Mouse (Mus musculus): ENCODE measurements around the gene Smarca2. TPM values are rescaled to one million over a fixed set of nuclear protein-coding genes. Genes with fewer than 3 reads are reported as not detected.
A peak's percentile ranks its signal among the peaks of the same experiment; 100 is the strongest.

Gene Smarca2
- polyA plus RNA-seq (2012; rRNA removed), result 136 and 145 TPM in 2 replicates

DNA sequence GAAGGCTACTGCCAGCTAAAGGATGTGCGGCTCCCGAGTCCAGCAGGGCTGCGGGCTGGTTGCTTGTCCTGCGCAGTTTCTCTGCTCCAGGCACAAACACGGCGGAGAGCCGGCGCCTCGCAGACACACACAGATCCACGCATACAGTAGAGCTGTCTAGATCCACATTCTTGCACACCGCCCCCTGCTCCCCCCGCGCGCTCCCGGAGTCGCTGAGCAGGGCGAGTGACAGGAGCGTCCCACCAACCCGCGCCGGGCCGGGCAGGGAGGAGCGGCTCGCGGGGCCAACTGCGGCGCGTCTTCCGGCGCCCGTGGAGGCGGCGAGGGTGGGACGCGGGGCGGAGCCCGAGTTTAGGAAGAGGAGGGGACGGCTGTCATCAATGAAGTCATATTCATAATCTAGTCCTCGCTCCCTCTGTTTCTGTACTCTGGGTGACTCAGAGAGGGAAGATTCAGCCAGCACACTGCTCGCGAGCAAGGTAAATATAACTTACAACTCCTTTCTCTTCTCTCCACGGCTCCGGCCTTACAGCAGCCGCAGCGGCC is at the start of gene Smarca2:
TSS of gene Smarca2 (plus strand) at position 296 of the 546 bp plus-strand sequence.
- H3K4me1 ChIP-seq (ENCODE audit: control insufficient read depth, insufficient read depth, low read length), result no peaks in the 10 kb centered on the region; the same call in 1 of the 2 replicates
- DNase-seq, result peak; percentile 97 to 99
- H3K27me3 ChIP-seq (ENCODE audit: control insufficient read depth, insufficient read depth, low read length), result no peaks in the 10 kb centered on the region
- TF ChIP-seq CTCF (IDR thresholded peaks at IDR 0.05; ENCODE audit: borderline replicate concordance, insufficient read depth, low read depth, low read length), result no peak
- peak; percentile 72 for TF ChIP-seq POLR2A (IDR thresholded peaks at IDR 0.05; ENCODE audit: borderline replicate concordance, insufficient read depth, low read length)
- peak within 1 kb of the TSS; percentile 97 for H3K27ac ChIP-seq (ENCODE audit: insufficient read depth, low read length)
- peak within 1 kb of the TSS; percentile 72 for H3K4me3 ChIP-seq (replicated peaks; ENCODE audit: insufficient read depth, low read depth, low read length)
- WGBS, result under 1% methylated on average over 45 of the region's 45 CpGs

DNA sequence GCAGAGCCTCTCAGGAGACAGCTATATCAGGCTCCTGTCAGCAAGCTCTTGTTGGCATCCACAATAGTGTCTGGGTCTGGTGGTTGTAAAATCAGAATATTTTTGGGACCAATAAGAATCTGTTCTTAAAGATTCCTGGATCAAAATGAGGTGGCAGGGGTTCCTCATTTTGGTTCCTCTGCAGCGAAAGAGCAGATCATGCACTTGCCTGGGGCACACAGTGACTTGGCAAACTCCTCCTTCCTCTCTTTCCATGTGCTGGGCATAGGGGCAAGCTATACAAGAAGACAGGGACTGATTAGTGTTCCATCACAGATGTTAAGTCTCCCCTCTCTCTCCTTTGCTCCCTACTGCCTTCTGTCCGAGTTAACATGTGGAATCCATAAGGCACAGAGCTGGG is 40.0 kb upstream of the Smarca2 start:
- DNase-seq, result no peak
- Histone ChIP-seq H3K27me3 (ENCODE audit: control insufficient read depth, insufficient read depth, low read length) (no peaks in the 10 kb centered on the region; the same call in 1 of the 2 replicates), H3K27ac (ENCODE audit: insufficient read depth, low read length) (no peak overlapping the region), H3K4me1 (ENCODE audit: control insufficient read depth, insufficient read depth, low read length) (no peaks in the 10 kb centered on the region), H3K4me3 (replicated peaks; ENCODE audit: insufficient read depth, low read depth, low read length) (no peak overlapping the region)
- no peak for TF ChIP-seq CTCF (IDR thresholded peaks at IDR 0.05; ENCODE audit: borderline replicate concordance, insufficient read depth, low read depth, low read length)
- no peak for TF ChIP-seq POLR2A (IDR thresholded peaks at IDR 0.05; ENCODE audit: borderline replicate concordance, insufficient read depth, low read length)
- 62% methylated on average over 2 of the region's 2 CpGs for WGBS

DNA sequence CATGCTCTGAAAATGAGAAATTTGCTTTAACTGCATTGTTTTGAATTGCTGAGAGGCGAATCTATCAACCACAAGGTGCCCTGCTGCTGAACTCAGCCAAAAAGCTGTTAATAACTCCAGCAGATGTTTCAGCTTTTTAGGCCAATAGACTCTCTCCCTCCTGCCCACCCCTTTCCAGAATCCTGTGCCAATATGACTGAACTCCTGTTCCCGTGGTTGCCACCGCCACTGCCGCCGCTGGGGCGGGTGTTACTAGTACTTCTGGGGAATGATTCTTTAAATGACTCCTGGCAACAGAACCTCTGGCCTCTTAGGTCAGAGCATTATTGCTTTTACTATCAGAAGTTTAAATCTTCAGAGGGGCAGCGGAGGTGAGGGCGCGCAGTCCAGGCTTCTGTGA is 38.7 kb upstream of the Smarca2 start:
- H3K4me3 ChIP-seq (replicated peaks; ENCODE audit: insufficient read depth, low read depth, low read length), result no peak overlapping the region

DNA sequence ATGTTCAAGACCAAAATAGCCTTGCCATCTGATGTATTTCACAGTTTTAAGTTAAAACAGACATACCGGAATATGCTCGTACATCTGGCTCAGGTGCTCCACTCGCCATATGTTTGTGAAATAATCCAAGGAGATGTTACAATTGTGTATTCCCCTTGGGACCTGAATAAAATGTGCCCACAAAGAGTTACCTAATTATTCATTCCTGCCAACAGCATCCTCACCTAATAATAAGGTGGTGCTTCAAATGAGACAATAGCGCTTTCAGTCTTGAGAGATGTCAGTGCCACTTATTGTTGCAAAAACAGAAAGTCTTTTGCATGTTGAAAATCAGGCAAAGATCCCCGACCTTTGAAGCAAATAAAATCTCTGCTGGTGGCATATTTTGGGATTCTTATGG is 36.6 kb upstream of the Smarca2 start:
- Histone ChIP-seq H3K27ac (ENCODE audit: insufficient read depth, low read length) (no peak overlapping the region), H3K4me3 (replicated peaks; ENCODE audit: insufficient read depth, low read depth, low read length) (no peak overlapping the region), H3K27me3 (ENCODE audit: control insufficient read depth, insufficient read depth, low read length) (no peaks in the 10 kb centered on the region; the same call in 1 of the 2 replicates), H3K4me1 (ENCODE audit: control insufficient read depth, insufficient read depth, low read length) (no peaks in the 10 kb centered on the region)
- 84% methylated on average over 5 of the region's 5 CpGs for WGBS
- TF ChIP-seq POLR2A (IDR thresholded peaks at IDR 0.05; ENCODE audit: borderline replicate concordance, insufficient read depth, low read length) (no peak), CTCF (IDR thresholded peaks at IDR 0.05; ENCODE audit: borderline replicate concordance, insufficient read depth, low read depth, low read length) (no peak)
- no peak for DNase-seq

More for the DNA sequence above, 38.7 kb upstream of the Smarca2 start:
- Histone ChIP-seq H3K27ac (ENCODE audit: insufficient read depth, low read length) (no peak overlapping the region), H3K4me1 (ENCODE audit: control insufficient read depth, insufficient read depth, low read length) (no peaks in the 10 kb centered on the region), H3K27me3 (ENCODE audit: control insufficient read depth, insufficient read depth, low read length) (no peaks in the 10 kb centered on the region; the same call in 1 of the 2 replicates)
- WGBS, result 47% methylated on average over 9 of the region's 9 CpGs
- TF ChIP-seq POLR2A (IDR thresholded peaks at IDR 0.05; ENCODE audit: borderline replicate concordance, insufficient read depth, low read length) (no peak), CTCF (IDR thresholded peaks at IDR 0.05; ENCODE audit: borderline replicate concordance, insufficient read depth, low read depth, low read length) (no peak)
- no peak for DNase-seq

DNA sequence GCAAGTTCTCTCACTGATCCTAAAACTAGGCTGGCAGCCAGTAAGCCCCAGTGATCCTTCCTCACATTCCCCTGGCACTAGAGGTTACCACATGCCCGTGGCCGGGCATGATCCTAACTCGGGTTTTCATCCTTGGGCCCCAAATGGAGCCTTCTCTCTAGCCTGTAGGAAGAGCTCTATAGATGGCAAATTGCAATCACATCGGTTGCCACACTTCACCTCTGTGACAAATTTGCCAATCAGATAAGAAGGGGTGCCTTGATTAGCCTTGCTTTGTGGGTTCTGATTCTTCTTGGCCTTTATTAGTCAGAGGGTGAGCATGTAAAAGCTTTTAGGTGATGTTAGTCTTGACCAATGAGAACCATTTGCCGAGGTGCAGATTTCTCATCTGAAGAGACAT is 35.9 kb upstream of the Smarca2 start:
- 71% methylated on average over 5 of the region's 5 CpGs for WGBS
- H3K27me3 ChIP-seq (ENCODE audit: control insufficient read depth, insufficient read depth, low read length), result no peaks in the 10 kb centered on the region; the same call in 1 of the 2 replicates
- no peak for DNase-seq
- TF ChIP-seq CTCF (IDR thresholded peaks at IDR 0.05; ENCODE audit: borderline replicate concordance, insufficient read depth, low read depth, low read length) (no peak), POLR2A (IDR thresholded peaks at IDR 0.05; ENCODE audit: borderline replicate concordance, insufficient read depth, low read length) (no peak)
- no peak overlapping the region for H3K27ac ChIP-seq (ENCODE audit: insufficient read depth, low read length)
- H3K4me3 ChIP-seq (replicated peaks; ENCODE audit: insufficient read depth, low read depth, low read length), result no peak overlapping the region
- no peaks in the 10 kb centered on the region for H3K4me1 ChIP-seq (ENCODE audit: control insufficient read depth, insufficient read depth, low read length)

DNA sequence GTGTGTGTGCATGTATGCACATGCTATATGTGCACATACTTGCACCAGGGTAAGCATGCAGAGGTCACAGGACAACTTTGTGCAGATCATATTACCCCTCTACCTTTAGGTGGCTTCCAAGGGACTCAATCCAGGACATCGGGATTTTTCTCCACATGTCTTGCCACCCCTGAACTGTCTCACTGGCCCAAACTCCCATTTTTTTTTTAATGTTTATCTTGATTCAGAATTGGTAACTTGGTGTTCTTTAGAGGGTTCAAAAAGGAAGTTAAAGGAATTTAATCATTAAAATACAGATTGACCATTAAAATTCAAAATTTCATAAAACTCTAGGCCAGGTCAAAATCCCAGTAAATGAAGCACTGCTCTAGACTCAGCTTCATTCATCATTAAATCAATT is 35.4 kb upstream of the Smarca2 start:
- 86% methylated on average over 1 of the region's 1 CpGs for WGBS
- H3K27ac ChIP-seq (ENCODE audit: insufficient read depth, low read length), result no peak overlapping the region
- TF ChIP-seq CTCF (IDR thresholded peaks at IDR 0.05; ENCODE audit: borderline replicate concordance, insufficient read depth, low read depth, low read length) (no peak), POLR2A (IDR thresholded peaks at IDR 0.05; ENCODE audit: borderline replicate concordance, insufficient read depth, low read length) (no peak)
- no peaks in the 10 kb centered on the region; the same call in 1 of the 2 replicates for H3K27me3 ChIP-seq (ENCODE audit: control insufficient read depth, insufficient read depth, low read length)
- no peak for DNase-seq
- H3K4me3 ChIP-seq (replicated peaks; ENCODE audit: insufficient read depth, low read depth, low read length), result no peak overlapping the region
- no peaks in the 10 kb centered on the region for H3K4me1 ChIP-seq (ENCODE audit: control insufficient read depth, insufficient read depth, low read length)

DNA sequence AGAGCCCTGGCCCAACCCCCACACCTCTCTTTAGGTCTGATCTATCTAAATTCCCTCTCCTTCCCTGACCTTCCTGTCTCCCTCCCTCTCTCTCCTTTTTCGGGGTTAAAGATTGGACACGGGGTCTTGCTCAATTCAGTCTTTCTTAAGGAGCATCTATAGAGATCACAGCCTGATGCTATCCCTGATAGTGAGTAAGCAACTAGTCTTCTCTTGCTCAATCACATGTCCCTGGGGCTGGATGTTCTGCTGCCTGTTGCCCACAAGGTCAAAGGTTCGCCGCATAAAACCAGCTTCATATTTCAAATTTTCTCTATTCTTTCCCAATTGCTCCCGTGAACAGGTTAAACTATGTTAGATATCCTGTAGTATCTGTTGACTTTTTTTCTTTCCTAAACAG is 25.2 kb upstream of the Smarca2 start:
- H3K27me3 ChIP-seq (ENCODE audit: control insufficient read depth, insufficient read depth, low read length), result no peaks in the 10 kb centered on the region
- H3K4me3 ChIP-seq (replicated peaks; ENCODE audit: insufficient read depth, low read depth, low read length), result no peak overlapping the region
- 82% methylated on average over 5 of the region's 5 CpGs for WGBS
- DNase-seq, result no peak
- no peaks in the 10 kb centered on the region for H3K4me1 ChIP-seq (ENCODE audit: control insufficient read depth, insufficient read depth, low read length)
- TF ChIP-seq POLR2A (IDR thresholded peaks at IDR 0.05; ENCODE audit: borderline replicate concordance, insufficient read depth, low read length) (no peak), CTCF (IDR thresholded peaks at IDR 0.05; ENCODE audit: borderline replicate concordance, insufficient read depth, low read depth, low read length) (no peak)
- H3K27ac ChIP-seq (ENCODE audit: insufficient read depth, low read length), result no peak overlapping the region

DNA sequence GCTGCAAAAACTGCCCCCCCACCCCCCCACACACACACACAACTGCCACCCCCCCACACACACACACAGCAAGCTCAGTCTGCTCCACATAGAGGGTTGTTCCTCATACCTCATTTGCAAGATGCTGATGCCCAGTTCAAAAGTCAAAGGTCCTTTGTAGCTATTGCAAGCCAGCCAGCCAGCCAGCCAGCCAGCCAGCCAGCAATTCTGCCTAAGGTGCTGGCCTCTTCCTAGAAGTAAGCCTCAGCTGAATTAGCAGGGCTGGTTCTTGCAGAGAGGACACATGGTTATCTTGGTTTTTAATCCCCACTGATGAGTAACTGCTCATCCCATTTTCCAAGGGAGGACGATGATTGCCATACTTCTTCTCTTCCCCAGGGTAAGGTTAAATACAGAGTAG is 24.8 kb upstream of the Smarca2 start:
- Histone ChIP-seq H3K27me3 (ENCODE audit: control insufficient read depth, insufficient read depth, low read length) (no peaks in the 10 kb centered on the region), H3K4me3 (replicated peaks; ENCODE audit: insufficient read depth, low read depth, low read length) (no peak overlapping the region), H3K4me1 (ENCODE audit: control insufficient read depth, insufficient read depth, low read length) (no peaks in the 10 kb centered on the region), H3K27ac (ENCODE audit: insufficient read depth, low read length) (no peak overlapping the region)
- TF ChIP-seq CTCF (IDR thresholded peaks at IDR 0.05; ENCODE audit: borderline replicate concordance, insufficient read depth, low read depth, low read length) (no peak), POLR2A (IDR thresholded peaks at IDR 0.05; ENCODE audit: borderline replicate concordance, insufficient read depth, low read length) (no peak)
- no peak for DNase-seq
- 91% methylated on average over 1 of the region's 1 CpGs for WGBS
